Mouse (Mus musculus): Measurements from ENCODE around the gene Shisal1.

- no peak for TF ChIP-seq CTCF (IDR thresholded peaks at IDR 0.05; ENCODE audit: low read depth)
- TF ChIP-seq EP300 (IDR thresholded peaks at IDR 0.05; ENCODE audit: low read depth) = no peak
Observed at GRCm38 (mm10) chr15:84417592-84418265, 29.2 kb downstream of the Shisal1 start.
